Mouse (Mus musculus): ENCODE results near the gene Tbc1d12.

Tbc1d12 gene

DNA sequence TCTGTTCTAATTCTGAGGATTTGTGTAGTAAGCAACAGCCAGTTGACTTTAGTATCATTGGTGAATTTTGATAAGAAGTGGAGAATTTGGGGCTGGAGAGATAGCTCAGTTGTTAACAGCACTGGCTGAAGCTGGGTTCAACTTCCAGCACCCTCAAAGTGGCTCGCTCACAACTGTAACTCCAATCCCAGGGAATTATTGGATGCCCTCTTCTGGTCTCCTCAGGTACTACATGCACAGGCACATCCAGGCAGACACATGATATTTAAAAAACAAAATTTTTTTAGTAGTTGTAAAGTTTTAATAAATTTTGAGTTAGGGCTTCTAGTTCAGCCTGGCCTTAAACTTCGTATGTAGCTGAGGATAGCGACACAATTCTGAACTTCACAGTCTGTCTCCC lies 79.3 kb downstream of the Tbc1d12 start:
- peak; percentile 43 for DNase-seq

DNA sequence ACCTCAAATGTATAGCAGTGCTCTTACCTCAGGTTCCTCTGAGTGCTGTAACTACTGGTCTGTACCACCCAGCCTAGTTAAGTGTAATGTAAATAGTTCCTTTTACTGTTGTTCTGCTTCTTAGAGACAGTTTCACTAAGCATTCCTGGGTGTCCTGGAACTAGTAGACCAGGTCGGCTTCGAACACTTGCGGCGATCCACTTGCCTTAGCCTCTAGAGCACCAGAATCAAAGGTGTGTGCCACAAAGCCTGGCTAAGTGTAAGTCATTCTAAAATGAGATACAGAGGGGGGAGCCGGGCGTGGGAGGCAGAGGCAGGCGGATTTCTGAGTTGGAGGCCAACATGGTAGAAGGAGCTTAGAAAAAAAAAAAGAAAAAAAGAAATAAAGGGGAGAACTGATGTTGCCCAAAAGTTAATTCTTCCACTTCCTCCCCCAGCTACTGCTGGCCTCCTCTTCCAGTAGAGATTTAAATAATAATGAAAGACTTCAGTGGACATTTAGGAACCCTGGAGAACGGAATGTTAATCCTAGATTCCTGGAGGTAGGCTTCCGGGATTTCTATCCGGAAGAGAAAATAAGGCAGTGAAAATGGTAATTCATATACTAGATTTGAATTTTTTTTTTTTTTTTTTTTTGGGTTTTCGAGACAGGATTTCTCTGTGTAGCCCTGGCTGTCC lies 92.2 kb downstream of the Tbc1d12 start:
- DNase-seq, result no peak

DNA sequence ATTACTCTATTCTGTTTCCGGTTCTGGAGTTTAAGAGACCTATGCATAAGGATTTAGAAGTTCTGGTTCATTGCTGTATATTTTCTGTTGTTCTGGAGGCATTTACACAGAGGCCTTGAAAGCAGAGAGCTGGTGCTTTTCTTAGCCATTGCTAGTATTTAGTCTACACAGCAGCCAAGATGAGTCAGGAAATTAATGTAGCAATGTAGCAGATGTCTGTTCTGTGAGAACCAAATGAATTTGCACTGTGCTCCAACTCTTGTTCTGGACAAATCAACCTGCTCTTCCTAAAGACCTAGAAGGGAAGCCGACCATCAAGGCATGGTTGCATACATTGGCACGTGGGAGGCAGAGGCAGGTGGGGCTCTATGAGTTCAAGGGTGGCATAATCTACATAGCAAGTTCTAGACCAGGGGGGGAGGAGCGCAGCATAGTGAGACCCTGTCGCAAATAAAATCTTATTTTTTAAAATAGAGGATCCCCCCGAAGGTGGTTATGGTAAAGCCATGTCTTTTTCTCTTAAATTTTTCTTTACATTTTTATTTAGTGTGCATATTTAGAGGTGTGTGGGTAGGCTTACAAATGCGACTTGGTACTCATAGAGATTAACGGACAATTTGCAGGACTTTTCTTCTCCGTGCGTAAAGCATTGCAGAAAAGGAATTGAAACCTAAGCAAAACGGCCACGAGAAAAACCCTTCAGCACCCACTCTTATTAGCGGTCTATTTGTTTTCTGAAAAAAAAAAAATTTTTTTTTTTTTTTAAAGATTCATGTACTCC lies 93.3 kb downstream of the Tbc1d12 start:
- no peak for DNase-seq

DNA sequence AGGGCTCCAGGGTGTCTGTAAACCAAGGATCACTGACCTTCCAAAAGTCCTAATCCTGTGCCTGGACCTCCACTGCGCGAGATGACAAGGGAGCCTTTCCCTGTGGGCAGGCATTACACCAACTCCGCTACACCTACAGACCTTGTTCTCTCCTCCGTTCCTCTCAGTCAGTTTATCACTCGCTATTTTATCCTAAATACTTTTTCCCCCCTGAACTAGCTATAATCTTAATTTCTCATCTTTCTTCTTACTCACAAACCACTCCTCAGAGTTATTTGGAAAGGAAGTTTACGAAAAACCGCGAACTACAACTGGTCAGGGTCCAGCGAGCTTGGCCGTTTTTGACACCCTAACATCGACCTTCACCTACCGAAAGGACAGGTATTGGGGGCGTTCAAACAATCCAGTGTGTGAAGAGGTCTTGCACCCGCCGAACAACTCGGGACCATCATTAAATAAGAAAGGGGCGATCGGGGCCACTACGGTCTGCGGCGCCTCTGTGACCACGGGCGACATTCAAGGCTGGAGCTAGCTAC lies 93.9 kb downstream of the Tbc1d12 start:
- DNase-seq, result peak; percentile 7

DNA sequence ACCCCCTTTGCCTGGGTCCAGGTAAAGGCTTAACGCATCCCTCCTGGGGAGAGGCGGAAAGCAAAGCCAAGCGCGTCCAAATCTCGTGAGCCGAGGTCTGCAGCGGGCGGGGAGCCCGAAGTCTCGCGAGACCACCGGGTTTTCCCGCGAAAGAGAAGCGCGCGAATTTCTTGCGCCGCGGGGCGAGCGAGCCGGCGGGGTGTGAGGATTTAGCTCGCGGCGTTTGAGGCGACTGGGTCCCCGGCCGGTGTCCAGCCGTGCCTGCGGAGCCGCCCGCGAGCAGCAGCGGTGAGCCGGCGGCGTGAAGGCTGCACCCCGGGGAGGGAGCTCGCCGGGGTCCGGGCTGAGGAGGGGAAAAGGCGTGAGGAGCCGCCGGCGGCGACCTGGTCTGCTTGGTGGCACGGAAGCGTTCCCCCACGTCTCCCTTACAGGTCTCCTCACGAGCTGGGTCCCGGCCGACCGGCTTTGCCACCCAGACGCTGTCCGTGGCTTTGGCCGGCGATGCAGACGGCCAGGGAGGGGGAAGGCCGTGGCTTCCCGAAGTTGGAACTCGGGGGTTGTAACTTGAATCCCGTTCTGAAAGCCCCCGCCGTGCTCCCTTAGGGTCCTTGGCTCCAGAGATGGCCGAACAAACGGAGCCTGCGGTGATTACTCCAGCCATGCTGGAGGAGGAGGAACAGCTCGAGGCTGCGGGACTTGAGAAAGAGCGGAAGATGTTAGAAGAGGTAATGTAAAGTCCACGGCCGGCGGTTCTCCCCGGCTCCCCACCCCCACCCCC lies 94.6 kb downstream of the Tbc1d12 start, which contains the start of gene Hells:
Gene Hells, plus strand, starts transcription at position 128 of the 778 bp plus-strand sequence.
- DNase-seq, result peak; percentile 93

DNA sequence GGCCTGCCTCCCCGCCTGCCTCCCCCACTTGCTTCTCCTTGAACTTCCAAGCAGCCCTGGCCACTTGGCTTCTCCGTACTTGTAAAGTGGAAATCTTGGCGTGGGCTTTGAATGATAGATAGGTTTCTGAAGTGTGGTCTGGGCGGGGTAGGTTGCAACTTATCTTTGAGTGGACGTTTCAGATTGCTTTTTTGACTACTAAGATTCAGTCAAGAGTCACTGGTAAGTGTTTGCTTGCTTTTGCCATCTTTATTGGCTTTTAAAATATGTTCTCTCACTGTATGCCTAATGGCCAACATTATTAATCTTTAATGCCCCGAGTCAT lies 95.1 kb downstream of the Tbc1d12 start:
- DNase-seq, result no peak

DNA sequence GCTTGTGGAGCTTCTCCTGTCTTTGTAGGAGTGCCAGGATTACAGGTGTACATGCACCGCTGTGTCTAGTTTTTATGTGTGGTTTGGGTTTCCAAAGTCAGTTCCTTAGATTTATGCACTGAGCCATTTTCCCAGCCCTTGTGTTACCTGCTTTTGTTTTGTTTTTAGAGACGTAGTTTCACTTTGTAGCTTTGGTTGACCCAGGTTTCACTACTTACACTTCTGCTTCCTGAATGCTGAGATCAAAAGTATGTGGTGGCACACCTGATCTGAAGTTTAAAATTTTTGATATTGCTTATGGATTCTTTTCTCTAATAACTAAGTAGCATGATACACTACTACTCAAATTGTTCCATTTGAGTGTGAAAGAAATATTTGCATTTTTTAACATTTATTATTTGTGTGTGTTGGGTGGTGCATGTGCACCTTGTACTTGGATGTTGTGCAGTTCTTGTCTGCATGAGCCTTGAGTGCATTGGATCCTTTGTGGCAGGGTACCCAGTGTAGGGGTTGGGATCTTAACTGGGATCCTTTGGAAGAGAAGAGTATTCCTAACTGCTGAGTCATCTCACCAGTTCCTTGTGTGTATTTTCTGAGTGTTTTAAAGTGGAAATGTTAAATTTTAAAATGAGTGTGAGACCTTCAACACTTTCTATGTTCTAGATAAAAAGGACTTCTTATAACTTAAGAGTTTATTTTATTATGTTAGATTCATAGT lies 108.4 kb downstream of the Tbc1d12 start:
- DNase-seq, result no peak
